Mouse (Mus musculus) mature B cell (primary cell): ENCODE results near the gene Tinagl1.

Source experiments
- in situ Hi-C: fragments of 300-500 bp; cut with MboI; formaldehyde crosslinking; loops from 2 replicates; pipeline ENCODE4 v1.14.3; 2019

Gene Tinagl1

DNA sequence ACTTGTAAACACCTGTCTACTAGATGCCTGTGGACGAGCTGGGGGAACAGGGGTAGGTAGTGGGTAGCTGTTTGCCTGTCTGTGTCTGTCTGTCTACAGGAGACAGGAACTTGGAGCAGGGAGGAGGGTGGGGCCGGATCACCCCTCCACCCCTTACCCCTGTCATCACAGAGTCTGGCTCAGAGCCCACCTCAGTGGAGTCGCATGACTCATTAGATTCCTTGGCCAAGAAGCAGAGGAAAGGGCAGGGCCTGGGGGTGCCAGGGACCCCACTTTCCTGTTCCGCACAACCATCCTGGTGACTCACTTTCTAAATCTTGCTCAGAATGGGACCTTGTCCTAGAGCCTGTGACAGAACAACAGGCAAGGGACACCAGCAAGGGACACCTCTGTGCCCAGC is 2.2 kb upstream of the Tinagl1 start:
- in situ Hi-C loops: no loop called here

DNA sequence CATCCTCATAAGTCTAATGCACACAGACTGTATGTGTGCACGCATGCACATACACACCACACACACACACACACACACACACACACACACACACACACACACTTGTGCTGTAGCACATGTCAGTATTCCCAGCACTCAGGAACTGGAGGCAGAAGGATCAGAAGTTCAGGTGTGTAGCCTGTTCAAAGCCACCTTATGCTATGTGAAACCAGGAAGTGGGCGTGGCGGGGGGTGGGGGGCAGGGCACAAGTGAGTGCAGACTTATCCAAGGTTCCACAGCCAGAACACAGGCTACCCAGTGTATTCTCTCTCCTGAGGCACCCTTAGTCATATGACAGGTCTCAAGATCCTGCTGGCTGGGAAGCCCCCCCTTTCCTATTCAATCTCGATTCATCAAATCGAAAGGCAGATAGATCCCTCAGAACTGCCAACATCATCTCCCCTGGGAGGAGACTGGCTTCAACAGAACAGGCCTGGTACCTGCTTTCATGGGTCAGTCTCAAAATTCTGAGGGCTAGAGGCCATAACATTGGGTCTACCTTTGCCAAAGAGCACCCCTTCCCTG is 1.3 kb upstream of the Tinagl1 start:
- in situ Hi-C loops: no loop called here

DNA sequence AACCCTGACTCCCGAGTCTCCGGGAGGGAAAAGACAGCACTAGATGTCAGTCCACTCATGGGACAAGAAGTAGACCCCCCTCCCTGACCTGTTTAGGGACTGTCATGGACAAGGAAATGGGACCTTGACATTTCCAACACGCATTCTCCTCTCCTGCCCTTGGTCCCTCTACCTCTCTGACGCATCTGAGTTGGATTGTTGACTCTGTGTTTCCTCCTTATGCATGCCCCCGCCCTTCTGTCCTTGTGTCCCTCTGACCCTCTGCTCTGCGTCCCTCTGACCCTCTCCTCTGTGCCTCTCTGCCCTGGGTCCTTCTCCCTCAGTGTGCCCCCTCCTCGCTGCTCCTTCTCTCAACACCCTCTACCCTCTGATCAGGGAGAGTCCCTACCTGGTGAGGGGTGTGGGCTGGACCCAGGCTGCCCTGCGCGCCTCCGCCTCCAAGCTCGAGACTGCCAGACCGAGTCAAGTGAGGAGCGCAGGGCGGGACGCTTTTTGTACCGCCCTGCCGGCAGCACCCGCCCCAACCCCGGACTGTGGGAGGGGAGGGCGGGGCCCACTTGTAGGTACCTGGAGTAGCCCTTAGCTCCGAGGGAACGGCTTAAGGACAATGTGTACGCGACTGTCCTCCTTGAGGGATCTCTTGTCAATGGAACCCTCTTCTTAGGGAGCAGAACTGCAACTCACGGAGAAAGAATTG is 439 bp downstream of the Tinagl1 start:
- in situ Hi-C loops: no loop called here

DNA sequence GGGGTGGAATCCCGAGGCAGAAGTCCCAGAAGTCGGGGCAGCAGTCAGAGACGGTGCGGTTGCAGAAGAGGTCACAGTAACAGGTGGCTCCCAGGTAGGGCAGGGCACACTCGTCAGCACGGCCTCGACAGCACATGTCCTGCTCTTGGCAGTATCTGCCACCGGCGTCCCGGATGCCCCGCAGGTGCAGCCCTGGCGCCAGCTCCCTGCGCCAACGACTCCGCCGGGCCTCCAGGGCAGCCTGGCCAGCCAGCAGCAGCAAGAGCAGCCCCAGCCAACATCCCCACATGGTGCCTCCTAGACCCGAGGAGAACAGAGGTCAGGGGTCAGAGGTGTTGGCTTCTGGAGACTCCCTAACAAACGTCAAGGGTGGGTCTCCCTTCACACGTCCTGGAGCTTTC is 1.0 kb downstream of the Tinagl1 start:
- in situ Hi-C loops: no loop called here

DNA sequence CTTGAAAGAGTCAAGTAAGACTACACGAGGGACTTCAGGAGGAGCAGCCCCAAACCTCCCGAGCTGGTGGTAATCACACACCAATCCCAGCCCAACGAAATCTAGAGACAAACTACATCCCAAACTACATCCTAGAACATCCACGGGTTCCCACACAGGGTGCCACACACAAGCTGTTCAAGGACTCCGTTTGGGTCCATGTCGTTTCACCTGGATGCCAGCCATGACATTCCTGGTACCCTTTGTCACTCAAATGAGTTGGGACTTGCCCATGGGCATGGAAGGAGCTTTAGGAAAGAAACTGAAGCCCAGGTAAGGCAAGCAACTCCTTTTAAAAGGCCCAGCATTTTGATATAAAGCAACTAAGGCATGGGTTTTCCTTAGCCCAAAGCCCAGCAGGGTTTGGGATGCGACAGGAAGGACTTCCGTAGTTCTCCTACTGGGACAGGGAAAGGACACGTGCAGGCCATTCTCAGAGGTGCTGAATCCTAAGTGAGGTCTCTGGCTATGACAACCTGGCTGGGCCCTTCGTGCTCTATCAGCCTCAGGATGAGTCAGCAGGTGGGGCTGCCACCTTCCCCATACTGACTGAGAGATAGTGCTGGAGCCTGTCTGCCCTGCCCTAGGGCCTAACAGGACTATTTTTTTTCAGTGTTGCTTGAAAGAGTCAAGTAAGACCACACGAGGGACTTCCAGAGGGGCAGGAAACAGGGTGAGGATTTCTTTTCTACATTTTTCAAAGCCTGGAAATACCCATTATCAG is 1.7 kb downstream of the Tinagl1 start:
- in situ Hi-C loops: no loop called here

DNA sequence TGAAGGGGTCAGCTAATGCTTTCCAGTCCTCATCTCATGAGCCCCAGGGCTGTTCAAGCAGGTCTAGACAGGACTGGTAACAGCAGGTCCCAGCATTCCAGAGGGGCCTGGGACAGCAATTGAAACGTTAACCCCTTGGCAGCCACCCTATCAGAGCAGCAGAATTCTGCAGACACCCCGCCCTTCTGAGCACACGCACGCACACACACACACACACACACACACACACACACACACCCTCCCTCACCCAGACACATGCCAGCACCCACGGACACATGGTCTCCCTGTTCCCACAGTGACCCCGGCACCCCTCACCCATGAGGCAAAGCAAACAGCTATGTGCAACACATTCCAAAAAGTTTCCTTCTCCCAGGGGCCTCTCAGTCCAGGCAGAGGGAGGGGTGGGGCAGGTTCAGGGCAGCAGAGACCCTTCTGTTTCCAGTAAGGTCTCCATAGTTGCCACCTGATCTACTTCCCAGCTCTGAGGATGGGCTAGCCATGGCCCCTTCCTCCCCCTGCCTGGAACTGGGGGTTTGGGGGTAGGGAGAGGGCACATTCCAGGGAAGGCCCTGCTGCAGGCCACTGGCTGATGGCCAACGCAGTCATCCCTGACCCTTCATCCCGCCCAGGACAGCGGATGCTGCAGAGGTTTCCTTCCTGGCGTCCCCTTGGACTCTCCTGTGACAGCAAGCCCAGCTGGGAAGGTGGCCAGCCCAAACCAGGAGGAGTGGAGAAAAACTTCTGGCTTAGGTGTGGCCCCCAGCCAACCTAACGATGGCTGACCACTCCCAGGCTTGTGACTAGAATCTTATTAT is 2.8 kb downstream of the Tinagl1 start:
- in situ Hi-C loops: no loop called here

DNA sequence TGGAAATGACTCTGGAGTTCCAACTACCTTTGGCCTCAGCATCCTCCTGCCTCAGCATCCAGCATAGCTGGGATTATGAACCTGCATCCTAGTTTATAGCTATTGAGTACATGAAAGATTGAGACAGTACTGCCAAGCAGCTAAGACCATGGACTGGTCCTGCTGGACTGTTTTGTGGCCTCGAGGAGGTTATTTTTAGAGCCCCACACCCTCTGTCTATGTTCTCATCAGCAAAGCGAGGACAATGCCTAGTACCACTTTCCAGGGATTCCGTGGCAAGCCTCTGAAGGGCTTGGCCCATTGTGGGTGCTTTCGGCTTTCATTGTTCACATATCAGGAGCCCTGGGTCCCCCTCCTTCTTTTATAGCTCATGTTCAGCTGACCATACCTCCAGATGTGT is 4.6 kb downstream of the Tinagl1 start:
- in situ Hi-C loops: no loop called here

DNA sequence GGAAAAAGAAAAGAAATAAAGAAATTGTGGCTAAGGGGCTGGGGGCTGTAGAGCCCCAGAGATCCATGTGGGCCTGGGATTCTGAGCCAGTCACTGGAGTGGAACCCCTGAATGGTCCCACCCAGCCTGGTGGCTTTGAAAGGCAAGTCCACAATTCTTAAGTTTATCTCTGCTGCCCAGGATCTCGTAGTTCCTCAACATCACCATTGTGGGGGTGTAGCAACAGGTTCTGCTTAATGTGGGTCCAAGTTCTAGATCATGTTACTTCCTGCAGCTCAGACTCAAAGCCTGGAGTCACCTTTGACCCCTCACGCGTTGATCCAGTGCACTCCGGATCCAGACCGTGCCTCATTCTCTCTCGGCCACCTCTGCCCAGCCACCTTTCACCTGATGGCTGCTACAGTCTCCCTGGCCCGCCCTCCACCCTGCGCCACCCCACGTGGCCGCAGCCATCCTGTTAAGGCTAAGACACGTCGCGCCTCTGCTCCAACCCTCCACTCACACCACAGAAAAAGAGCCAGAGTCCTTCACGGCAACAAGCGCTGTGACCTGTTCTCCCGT is 5.4 kb downstream of the Tinagl1 start:
- in situ Hi-C loops: no loop called here

DNA sequence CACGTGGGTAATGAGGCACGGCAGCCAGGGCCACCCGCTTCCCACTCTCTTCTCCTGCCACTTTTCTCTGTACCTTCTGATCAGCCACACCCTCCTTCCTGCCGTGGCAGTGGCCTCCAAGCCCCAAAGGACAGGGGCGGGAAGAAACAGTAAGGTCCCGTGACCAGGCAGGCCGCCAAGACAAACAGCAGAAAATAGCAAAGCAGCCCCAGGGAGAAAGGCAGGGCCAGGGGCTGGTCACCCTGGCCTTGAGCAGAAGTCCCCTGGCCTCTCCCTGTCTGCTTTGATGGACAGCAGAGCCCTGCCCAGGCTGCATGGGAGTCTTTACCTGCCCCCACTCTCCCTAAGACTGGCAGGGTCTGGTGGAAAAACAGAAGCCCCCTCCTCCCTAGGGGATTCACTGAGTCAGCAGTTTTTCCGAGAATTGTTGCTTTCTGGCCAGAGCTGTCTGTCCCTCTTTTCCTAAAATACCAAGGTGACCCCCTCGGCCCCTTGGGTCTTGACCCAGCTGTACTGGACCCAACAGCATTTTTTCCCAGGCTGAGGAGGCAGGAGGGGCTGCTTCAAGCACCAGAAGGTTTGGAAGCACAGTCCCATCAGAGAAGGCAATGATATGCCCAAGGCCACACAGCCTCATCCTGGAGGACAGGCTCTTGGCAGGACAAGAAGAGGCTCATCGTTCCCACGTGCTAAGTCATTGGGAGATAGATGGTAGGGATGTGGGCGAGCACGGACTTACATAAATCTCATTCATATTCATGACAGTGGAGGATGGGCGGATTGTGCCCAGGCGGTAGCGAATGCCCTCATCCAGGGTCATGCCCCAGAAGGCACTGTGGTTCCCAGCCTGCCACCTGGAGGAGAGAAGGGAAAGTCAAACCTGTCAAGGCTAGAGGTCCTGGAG is 6.4 kb downstream of the Tinagl1 start:
- in situ Hi-C loops: no loop called here

DNA sequence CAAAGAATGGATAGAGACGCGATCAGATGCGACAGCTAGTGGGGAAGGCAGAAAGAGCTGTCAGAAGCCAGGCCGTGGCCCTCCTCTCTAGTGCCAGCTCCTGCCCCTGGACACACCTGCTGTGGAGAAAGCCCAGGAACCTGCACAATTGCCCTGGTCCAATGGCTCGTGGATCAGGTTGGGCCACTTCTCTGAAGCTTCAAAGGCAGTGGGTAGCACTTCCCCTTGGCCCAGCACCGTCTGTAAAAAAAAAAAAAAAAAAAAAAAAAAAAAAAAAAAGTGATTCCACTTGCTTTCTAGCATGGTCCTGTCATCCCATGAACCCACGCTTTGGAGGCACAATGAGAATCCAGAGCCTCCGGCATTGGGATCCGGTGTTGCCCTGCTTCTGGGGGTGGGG is 7.1 kb downstream of the Tinagl1 start:
- in situ Hi-C loops: no loop called here

DNA sequence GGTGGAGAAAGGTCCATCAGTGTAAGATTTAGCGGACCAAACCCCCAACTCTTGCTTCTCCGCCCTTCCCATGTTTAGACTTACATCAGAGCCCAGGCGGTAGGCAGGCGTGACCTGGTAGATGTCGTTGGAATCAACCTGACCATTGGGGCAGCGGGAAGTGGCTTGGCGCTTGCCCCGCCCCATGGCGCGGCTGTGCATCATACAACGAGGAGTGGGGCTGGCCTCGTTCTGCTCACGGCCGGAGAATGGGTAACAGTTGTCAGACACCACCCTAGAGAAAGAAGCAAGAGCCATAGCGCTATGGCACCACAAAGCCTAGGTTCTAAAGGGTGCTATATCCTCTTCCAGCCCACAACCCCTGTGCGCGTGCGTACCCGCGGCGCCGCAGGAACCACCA is 7.6 kb downstream of the Tinagl1 start:
- in situ Hi-C loops: no loop called here

DNA sequence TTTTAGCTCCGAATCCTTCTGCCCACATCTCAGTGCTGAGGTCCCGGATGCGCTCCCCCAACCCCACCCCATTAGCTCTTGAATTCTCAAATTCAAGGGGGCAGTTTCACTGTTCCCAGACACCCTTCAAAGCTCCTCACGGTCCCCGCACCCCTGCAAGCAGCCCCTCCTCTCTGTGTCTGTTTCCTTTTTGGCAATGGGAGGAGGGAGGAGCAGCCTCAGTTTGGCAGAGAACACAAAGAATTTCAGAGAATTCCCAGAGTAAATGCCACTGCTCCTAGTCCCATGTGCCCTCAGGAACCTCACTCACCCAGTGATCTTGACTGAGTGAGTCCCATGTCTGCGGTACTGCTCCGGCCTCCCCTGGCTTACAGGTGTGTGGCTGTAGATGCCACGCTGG is 8.3 kb downstream of the Tinagl1 start:
- in situ Hi-C loops: no loop called here

DNA sequence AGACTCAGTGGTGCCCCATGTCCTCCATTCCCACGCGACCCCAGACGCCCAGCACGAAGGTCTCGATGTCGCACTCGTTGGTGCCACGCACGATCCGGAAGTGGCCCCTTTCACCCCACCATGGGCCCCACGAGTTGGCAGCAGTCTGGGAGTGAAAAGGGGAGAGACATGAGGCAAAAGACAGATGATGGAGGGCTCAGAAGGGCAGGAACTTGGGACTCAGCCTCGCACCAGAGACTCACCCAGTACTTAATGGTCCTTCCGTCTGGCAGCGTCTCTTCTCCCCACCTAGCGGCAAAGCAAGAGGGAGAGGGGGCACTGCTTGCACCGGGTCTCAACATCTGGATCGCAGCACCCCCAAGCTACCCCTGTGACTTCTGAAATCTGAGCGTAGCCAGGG is 8.9 kb downstream of the Tinagl1 start:
- in situ Hi-C loops: no loop called here

DNA sequence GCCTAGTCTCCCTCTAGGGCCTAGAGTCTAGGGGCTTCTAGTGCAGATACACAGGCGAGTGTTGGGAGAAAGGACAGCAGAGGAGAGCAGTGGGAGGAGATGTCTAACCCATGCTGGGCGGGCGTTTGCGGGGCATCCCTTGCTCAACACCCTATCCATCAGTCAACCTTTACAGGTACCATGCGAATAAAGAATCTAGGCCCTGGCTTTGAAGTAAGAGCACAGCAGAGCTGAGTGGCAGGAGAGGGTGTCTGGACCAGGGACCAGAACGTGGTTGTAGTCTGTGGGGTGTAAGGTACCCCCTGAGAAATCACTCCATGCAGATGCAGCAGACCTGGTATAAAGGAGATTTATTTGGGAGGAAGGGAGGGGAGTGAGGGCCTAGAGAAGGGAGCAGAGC is 10.8 kb downstream of the Tinagl1 start:
- in situ Hi-C loops: no loop called here

DNA sequence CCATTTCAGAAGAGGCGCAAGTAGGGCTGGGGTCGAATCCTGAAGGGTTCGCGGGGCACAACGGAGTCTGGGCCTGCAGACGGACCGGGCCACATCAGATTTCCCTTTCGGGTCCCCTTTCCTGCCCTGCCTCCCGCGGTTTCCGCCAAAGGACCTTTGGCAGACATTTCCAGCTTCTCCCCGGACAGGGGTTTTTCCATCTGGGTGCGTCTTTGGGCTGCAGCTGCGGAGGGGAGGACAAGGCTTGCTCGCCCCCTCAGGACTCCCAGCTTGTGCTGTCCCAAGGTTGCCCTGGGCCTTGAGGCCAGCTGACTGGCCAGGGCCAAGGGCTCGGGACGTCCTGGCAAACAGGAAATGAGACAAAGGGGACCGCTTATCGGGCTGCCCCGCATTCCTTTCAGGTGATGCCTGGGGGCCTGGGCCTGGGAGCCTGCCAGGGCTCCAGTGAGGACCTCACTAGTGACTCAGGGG is 11.5 kb downstream of the Tinagl1 start:
- in situ Hi-C loops: no loop called here

DNA sequence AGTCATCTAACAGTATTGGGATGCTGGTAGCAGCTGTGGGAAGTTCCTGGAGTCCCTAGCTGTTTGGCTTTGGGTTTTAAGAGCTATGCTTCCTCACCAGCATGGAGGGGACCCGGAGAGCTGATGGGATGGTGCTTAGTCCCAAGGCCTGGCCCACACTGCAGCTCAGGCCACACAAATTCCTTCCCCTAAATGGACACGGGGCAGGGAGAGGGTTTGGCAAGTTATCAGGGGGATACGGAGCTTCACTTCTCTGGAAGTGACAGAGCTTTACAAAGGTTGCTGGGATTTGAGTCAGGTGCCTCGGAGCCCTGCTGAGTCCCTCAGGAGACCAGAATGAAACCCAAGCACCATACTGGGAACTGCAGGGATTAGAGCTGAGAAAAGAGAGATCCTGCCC is 13.6 kb downstream of the Tinagl1 start:
- in situ Hi-C loops: no loop called here

DNA sequence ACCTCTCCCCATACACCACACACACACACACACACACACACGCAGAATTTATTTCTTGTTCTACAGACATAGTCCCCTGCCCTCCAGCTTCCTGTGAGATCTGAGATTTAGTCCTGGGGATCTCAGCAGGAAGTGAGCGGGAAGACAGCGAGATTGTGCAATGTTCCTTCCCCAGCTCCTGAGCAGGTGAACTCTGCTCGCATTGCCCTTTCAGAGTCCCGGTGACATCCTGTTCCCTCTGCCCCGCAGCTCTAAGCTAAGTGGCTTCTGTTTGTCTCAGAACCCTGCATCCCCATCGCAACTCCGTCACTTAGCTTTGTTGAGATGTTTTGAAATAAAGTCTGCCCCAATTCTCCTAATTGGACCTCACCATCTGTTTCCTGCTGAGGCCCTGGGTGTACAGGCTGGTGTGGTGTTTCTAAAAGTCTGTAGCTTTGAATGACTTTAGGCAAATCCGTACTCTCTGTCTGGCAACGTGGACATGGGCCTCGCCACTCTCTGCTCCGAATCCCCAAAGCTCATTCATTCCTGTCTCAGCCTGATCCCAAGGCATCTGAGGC is 18.0 kb downstream of the Tinagl1 start:
- in situ Hi-C loops: no loop called here

DNA sequence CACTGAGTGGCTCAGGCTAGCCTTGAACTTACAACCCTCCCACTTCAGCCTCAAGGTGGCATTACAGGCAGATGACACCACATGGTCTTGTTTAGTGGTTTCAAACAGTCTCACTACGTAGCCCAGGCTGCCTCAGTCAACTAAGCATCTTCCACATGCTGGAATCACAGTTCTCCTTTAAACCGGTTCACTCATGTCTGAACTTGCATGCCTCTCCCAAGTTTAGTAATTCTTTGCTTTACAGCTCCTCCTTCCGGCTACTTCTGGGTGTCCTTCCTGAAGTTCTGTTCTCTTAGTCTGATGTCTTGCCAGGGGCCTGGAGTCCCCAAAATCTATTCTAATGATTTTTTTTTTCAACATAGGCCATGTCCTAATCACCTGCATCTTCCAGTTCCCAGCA is 20.7 kb downstream of the Tinagl1 start:
- in situ Hi-C loops: no loop called here

DNA sequence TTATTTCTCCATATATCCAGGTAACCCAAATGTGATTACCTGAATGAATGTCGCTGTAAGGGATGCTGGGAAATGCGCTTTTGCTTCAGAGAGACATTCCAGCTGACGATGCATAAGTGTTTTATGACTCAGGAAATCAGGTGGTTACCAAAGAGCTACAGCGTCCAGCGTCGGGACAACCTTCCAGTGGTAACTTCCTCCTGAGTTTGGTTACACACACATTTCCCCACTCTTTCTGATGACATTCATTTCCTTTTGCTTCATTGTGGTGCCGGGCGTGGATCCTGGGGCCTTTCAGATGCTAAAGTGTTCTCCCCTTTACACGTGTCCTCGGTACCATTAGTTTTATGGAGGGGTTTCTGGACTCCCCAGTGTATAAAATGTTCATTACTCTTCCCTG is 26.5 kb downstream of the Tinagl1 start:
- in situ Hi-C loops: no loop called here

DNA sequence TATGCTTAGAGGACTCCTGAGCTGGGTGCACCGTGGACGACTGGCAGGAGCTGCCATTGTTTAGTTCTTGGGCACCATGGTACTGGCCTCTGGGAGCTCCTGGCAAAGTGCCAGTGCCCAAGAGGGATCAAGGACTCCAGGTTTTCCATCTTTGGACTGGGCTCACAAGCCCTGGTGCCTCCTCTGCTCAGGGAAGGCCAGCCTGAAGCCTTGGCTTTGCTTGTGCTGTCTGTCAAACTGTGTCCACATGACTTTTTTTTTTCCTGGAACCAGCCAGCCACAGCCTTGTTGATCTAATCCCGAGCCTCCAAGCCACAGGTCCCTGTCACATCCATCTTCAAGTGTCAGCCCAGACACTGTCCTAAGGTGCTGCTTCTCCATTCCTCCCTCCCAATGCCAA is 33.1 kb downstream of the Tinagl1 start:
- in situ Hi-C loops: no loop called here

DNA sequence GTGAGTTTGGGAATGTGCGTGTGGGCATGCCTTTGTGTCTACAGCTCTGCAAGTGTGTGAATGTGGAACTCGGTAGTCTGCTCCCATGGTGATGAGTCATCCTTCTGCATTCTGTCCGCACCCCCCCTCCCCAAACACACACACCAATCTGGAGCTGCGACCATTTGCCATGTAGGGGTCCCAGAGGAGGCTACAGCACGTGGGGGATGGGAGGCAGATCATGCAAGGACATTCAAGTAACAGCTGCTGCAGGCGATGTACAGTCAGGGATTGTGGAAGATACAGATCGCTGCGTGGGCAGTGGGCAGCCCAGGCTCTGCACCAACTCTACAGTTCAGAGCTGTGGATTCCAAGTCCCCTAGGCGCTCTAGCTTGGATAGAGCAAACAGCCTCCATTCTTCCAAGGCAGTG is 33.9 kb downstream of the Tinagl1 start:
- in situ Hi-C loops: no loop called here
